Mouse (Mus musculus) erythroblast, embryonic 14.5 days (primary cell): ENCODE measurements around the gene Sgms1. TPM values are rescaled to one million over a fixed set of nuclear protein-coding genes. Genes with fewer than 3 reads are reported as not detected.
"Not testable (repeated sequence)": the region's sequence is repeated elsewhere in the genome, so short reads cannot be mapped to it uniquely, and the experiment has no call there.

ENCODE experiments used
- H3K27me3 ChIP-seq: 2 replicates; pipeline ENCODE4 v1.6.1; 2012; ENCODE audit warnings: inconsistent platforms; ENCODE audit not compliant: control insufficient read depth
- H3K36me3 ChIP-seq: 2 replicates; pipeline ENCODE4 v1.6.1; 2012; ENCODE audit warnings: mild to moderate bottlenecking, inconsistent platforms; ENCODE audit not compliant: control insufficient read depth
- H3K4me1 ChIP-seq: 2 replicates; pipeline ENCODE4 v1.6.1; 2012; ENCODE audit warnings: inconsistent platforms; ENCODE audit not compliant: control insufficient read depth
- H3K4me3 ChIP-seq: replicated peaks from 2 replicates; pipeline ENCODE3; 2012; ENCODE audit warnings: moderate library complexity, mild to moderate bottlenecking, inconsistent platforms
- H3K9me3 ChIP-seq: 2 replicates; pipeline ENCODE4 v1.6.1; 2012; ENCODE audit warnings: low read length, inconsistent platforms, mixed read lengths; ENCODE audit not compliant: control insufficient read depth
- GATA1 ChIP-seq: IDR thresholded peaks from 2 replicates; pipeline ENCODE4 v1.6.1; 2012; ENCODE audit warnings: low read length, inconsistent platforms, mixed read lengths
- TAL1 ChIP-seq: IDR thresholded peaks from 3 replicates; pipeline ENCODE4 v1.6.1; 2012; ENCODE audit warnings: low read length, inconsistent platforms, mixed read lengths
- polyA plus RNA-seq: library from polyadenylated mRNA; stranded (reverse); fragments of >175 nt; gene quantifications from 2 replicates; pipeline ENCODE4 v1.2.3, GENCODE M21; 2012

Sgms1 gene
- polyA plus RNA-seq, 1 experiment: 0.28 TPM

DNA sequence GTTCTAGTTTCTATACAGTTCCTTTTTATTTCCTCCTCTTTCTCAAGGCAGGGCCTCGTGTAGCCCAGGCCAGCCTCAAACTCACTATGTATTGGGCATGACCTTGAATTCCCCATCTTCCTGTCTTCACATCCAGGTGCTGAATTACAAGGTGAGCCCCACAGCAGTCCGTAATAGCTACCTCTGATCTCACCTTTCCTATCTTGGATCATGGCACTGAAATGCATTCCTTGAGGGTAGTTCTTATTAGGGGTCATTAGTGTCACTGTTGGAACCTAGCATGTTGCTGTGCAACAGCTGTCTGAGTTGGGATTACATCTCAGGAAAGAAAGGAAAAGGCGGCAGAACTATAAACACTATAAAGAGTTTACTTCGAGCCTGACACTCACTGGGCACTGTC lies 25.9 kb downstream of the Sgms1 start:
- TF ChIP-seq GATA1 (no peak), TAL1 (no peak)
- Histone ChIP-seq H3K4me3 (no peak overlapping the region), H3K9me3 (no peaks in the 10 kb centered on the region), H3K4me1 (peaks cover 22% of the 10 kb centered on the region), H3K36me3 (no peaks in the 10 kb centered on the region), H3K27me3 (no peaks in the 10 kb centered on the region)

DNA sequence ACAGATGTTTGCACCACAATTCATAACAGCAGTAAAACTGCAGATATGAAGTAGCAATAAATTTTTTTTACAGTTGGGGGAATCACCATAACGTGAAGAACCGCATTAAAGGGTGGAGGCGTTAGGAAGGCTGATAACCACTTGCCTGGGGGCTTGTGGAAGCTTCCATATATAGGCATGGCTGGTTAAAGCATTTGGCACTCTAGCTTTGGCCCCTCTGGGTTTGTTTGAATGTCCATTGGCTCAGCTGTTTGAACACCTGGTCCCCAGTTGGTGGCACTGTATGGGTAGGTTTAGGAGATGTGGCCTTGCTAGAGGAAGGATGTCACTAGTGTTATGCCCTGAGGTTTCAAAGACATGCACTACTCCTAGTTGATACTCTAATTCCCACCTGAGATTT lies 27.0 kb downstream of the Sgms1 start:
- no peaks in the 10 kb centered on the region for H3K27me3 ChIP-seq
- TF ChIP-seq GATA1 (no peak), TAL1 (no peak)
- peaks cover 15% of the 10 kb centered on the region for H3K4me1 ChIP-seq
- H3K4me3 ChIP-seq: no peak overlapping the region
- H3K36me3 ChIP-seq: no peaks in the 10 kb centered on the region
- no peaks in the 10 kb centered on the region for H3K9me3 ChIP-seq

DNA sequence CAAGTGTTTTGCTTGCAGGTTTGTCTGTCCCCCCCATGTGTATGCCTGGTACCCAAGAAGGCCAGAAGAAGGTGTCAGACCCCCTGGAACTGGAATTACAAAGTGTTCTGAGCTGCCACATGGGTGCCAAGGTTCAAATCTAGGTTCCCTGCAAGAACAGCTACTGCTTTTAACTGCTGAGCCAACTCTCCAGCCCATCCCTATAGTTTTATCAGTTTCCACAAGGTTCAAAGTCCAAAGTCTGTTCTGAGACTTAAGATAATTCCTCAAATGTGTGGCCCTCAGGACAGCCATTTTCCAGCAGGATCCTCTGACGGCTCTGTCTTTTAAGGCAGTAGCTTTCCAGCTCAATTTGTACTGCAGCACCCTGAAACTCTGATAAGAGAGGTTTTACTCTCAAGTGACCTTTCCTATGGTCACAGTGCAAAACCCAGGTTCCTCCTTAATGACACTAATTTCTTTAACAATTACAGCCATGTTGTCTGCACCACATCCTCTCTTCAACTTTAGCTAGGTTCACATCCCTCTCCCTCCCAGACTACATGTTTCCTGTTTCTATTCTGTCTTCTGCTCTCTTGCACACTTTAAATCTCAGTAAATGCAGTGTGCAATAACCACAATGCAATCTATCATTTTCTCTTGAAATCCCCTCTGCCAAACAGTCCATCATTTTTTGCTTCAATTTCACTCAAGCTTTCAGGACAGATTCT lies 28.4 kb downstream of the Sgms1 start:
- TF ChIP-seq TAL1 (no peak), GATA1 (no peak)
- Histone ChIP-seq H3K27me3 (no peaks in the 10 kb centered on the region), H3K4me3 (no peak overlapping the region), H3K9me3 (no peaks in the 10 kb centered on the region), H3K4me1 (peaks cover 16% of the 10 kb centered on the region), H3K36me3 (no peaks in the 10 kb centered on the region)

DNA sequence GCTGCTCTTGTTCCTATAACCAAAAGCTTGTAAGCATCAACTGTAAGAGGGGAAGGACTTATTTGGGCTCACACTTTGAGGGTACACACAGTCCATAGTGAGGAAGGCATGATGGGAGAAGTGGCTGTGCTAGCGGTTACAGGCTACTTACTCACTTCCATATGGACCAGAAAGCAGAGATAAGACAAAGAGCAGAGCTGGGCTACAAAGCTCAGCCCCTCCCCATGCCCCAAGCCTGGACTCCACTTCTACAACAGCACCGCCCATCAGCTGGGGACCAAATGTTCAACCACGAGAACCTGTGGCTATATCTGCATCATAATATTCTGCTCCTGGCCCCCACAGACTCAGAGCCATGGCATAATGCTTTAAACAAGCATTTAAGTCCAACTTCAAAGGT lies 29.0 kb downstream of the Sgms1 start:
- peaks cover 17% of the 10 kb centered on the region for H3K4me1 ChIP-seq
- no peak for TF ChIP-seq TAL1

DNA sequence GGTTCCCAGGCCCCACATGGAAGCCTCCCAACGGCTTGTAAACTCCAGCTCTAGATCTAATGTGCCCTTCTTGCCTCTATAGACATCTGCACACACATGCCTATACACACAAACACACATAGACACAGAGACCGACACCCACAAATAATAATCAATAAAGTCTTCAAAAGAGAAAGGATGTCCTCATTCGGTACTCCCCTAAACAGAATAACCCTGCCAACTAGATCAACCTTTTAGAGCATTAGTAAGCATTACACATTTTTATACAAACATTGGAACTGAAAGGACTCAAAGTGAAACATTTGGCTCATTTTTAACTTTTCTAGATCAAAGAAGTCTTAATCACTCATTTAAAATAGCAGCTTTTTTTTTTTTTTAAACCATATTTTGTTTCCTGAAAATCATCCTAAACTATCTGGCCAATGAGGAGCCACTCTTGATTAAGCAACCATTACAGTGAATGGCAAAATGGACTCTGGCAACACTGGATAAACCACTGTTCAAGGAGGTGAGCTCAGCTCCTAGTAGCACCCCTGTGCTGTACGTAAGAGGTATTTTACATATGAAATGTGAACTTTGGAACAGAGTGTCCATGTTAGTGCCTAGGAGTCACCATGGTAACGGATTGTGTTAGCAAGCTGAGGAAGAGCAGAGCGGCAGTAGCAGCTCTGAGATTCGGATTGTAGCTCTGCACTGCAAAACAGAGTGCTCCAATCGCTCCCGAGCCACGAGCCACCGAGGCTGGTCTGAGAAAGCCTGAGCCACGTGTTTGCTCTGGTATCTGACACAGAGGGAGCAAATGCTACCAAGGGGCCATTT lies 30.6 kb downstream of the Sgms1 start:
- peaks cover 17% of the 10 kb centered on the region for H3K4me1 ChIP-seq
- H3K9me3 ChIP-seq: no peaks in the 10 kb centered on the region
- H3K4me3 ChIP-seq: no peak overlapping the region
- H3K27me3 ChIP-seq: no peaks in the 10 kb centered on the region
- no peaks in the 10 kb centered on the region for H3K36me3 ChIP-seq
- TF ChIP-seq TAL1 (no peak), GATA1 (no peak)

More for the DNA sequence above, 29.0 kb downstream of the Sgms1 start:
- Histone ChIP-seq H3K27me3 (no peaks in the 10 kb centered on the region), H3K4me3 (no peak overlapping the region), H3K36me3 (no peaks in the 10 kb centered on the region), H3K9me3 (no peaks in the 10 kb centered on the region)

DNA sequence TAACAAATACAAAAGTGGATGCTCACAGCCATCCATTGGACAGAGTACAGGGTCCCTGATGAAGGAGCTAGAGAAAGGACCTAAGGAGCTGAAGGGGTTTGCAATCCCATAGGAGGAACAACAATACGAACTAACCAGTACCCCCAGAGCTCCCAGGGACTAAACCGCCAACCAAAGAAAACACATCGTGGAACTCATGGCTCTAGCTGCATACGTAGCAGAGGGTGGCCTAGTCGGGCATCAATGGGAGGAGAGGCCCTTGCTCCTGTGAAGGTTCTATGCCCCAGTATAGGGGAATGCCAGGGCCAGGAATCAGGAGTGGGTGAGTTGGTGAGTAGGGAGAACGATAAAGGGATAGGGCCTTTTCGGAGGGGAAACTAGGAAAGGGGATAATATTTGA lies 31.5 kb downstream of the Sgms1 start:
- not testable (repeated sequence) for H3K36me3 ChIP-seq

DNA sequence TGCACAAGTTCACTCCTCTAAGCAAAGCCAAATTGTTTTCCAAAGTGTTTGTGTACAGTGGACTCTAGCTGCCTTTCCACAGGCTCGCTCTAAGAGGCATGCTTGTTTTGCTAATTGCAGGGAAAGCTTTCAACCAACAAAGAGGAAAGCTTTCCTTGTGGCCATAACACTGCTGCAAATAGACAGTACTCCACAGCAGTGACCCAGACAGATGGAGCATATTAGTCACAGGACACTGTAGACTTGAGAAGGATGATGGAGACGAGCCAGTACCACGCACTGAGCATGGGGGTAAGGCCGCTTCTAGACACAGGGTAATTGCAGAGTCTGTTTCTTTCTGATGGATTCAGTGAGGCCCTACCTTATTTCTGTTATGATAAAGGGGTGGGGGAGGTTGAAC lies 33.3 kb downstream of the Sgms1 start:
- Histone ChIP-seq H3K4me1 (peaks cover 5% of the 10 kb centered on the region), H3K9me3 (no peaks in the 10 kb centered on the region), H3K4me3 (no peak overlapping the region), H3K36me3 (no peaks in the 10 kb centered on the region), H3K27me3 (no peaks in the 10 kb centered on the region)
- no peak for TF ChIP-seq TAL1
- no peak for TF ChIP-seq GATA1

More for the DNA sequence above, 31.5 kb downstream of the Sgms1 start:
- not testable (repeated sequence) for H3K4me3 ChIP-seq, H3K27me3 ChIP-seq, H3K9me3 ChIP-seq
- H3K4me1 ChIP-seq: peaks cover 11% of the 10 kb centered on the region

DNA sequence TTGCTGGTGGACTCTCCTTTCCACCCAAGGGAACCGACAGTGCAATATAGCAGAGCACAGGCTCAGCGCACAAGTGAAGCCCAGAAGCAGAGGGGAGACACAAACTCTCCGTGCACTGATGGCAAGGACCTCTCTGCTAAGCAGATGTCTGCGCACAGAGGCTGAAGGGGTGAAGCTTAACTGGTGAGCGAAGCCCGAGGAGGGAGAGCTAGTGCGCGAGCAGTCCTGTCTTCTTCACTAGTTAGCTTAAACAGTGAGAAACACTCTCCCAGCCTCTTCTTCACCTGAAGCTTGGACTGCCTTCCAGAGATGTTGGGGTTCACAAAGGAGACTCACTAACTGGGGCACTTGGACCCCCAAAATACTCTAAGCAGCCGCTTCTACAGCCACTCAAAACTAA lies 36.1 kb downstream of the Sgms1 start:
- Histone ChIP-seq H3K9me3 (no peaks in the 10 kb centered on the region), H3K4me1 (peaks cover 2% of the 10 kb centered on the region), H3K4me3 (no peak overlapping the region), H3K27me3 (no peaks in the 10 kb centered on the region), H3K36me3 (no peaks in the 10 kb centered on the region)
- TF ChIP-seq GATA1: no peak
- TF ChIP-seq TAL1: no peak

DNA sequence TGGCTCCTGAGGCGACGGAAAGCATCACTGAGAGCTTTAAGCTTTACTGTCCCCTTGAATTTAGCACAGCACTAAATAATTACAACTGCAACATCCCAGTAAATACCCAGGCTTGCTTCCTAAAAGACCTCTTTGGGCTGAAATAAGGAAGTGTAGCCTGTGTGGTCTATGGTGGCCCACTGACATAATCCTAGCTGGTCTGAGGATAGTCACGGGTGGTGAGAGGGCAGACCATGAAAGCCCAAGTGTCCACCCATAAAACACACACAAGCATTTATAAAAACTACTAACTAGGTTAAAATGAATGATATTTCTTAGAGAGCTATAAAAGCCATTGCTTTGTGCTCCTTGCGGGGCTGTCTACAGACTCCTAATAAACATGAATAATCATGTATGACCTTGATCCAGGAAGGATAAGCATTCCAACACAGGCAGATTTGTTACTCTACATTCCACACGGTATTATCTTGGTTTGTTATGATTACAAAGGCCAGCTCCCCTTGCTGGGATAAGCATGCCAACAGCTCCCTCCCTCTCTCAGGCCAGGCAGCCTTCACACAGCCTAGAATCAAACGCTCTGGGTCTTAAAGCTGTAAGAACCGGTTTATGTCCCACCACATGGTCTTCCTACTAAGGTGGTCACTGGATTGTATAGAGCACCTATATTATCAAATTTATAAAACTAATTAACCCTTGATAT lies 40.4 kb downstream of the Sgms1 start:
- Histone ChIP-seq H3K9me3 (no peaks in the 10 kb centered on the region), H3K4me3 (no peak overlapping the region), H3K36me3 (no peaks in the 10 kb centered on the region), H3K27me3 (no peaks in the 10 kb centered on the region), H3K4me1 (peaks cover 3% of the 10 kb centered on the region)
- no peak for TF ChIP-seq GATA1
- no peak for TF ChIP-seq TAL1
